Mouse (Mus musculus) heart, postnatal 10 days (tissue): ENCODE measurements around the gene Dck. TPM values are rescaled to one million over a fixed set of nuclear protein-coding genes. Genes with fewer than 3 reads are reported as not detected.
"Not testable (repeated sequence)": the region's sequence is repeated elsewhere in the genome, so short reads cannot be mapped to it uniquely, and the experiment has no call there.

Experiments used
- DNase-seq, 2 experiments: peaks; one replicate each; pipeline ENCODE4 v3.0.0; 2021
- intact Hi-C: fragments of 180-260 bp; cut with DNase I; formaldehyde crosslinking; loops from one replicate; pipeline ENCODE4 v1.15.1; 2025
- total RNA-seq, 2 experiments: library from RNA; stranded (reverse); gene quantifications; 2 replicates each; pipeline ENCODE4 v1.2.3; 2021

Gene Dck
- total RNA-seq: 1 to 10 TPM; 7.6 to 7.8 TPM

- intact Hi-C loops: loop anchor here (2.0 to 10.0 kb wide), 3 partner anchors 44 to 200 kb away; partner anchors contain the start of genes Mob1b and Rufy3
- peak; percentile 99 for DNase-seq
Observed at GRCm38 (mm10) chr5:88764987-88765481, at the start of gene Dck. Dck (plus strand) TSS chr5:88764996.

DNA sequence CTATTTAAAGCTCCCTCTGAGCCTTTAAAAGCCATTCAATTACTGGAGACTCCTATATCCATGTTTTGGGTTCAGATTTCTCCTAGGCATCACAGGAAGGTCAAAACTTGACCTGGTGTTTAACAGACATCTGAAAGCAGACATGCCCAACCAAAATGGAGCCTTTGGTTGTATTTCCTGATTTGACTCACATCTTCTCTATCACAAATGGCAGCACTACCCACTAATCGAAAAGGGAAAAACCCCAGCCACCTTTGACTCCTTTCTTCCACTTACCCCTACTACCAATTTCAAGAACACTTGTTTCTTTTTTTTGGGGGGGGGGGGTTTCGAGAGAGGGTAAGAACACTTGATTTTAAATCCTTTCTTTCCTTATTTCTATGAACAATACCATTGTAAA lies 47.8 kb upstream of the Dck start:
- no peak for DNase-seq
- intact Hi-C loops: loop anchor here (10.0 kb wide), 1 partner anchor 168 kb away; the partner anchor contains the start of gene Slc4a4

- peak; percentile 99 for DNase-seq
- intact Hi-C loops: loop anchor here (1.0 to 5.0 kb wide), 3 partner anchors 44 to 168 kb away; partner anchors contain the start of genes Dck and Utp3
Observed at GRCm38 (mm10) chr5:88720116-88721002, 44.4 kb upstream of the Dck start, which contains the start of gene Mob1b. Mob1b (plus strand) TSS chr5:88720855.

DNA sequence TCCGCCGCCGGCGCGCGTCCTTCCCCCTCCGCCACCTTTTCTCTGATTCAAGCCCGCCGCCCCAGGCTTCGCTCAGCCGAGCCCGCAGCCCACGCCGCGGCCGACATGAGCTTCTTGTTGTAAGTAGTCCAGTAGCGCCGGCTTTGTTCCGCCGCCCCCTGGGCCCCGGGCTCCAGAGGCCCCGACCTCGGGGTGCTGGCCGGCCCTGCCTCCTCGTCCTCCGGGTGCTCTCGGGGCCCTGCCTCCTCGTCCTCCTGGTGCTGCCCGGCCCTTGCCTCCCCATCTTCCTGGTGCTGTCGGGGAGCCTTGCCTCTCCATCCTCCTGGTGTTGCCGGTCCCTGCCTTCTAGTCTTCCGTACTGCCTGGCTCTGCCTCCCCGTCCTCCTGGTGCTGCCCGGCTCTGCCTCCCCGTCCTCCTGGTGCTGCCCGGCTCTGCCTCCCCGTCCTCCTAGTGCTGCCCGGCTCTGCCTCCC lies 43.8 kb upstream of the Dck start:
- no peak for DNase-seq
- intact Hi-C loops: loop anchor here (2.0 to 5.0 kb wide), 2 partner anchors 44 to 169 kb away; partner anchors contain the start of genes Dck and Utp3

GRCm38 (mm10) chr5:88721565-88722212 lies 43.1 kb upstream of the Dck start:
- intact Hi-C loops: loop anchor here (2.0 to 5.0 kb wide), 2 partner anchors 43 to 169 kb away; partner anchors contain the start of genes Dck and Utp3
- DNase-seq: peak; percentile 29 to 42

DNA sequence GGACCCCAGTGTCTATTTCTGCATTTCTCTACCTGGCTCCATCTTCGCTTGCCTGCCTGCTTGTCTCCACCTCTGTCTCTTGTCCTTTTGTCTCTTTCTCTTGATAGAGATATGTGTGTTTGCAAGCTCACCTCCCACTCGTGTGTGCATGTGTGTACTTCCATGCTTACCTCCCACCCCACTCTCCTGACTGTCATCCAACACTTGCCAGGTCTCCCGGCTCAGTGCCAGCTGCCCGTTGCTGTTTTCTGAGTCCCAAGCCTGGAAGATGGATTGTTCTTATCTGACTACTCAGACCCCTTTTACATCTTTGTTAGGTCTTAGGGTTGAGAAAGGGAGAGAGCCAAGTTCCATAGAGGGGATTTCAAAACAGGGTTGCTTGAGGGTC lies 42.6 kb upstream of the Dck start:
- DNase-seq: peak; percentile 35 to 37
- intact Hi-C loops: loop anchor here (5.0 kb wide), 1 partner anchor 170 kb away; the partner anchor contains the start of gene Utp3

- intact Hi-C loops: loop anchor here (5.0 kb wide), 1 partner anchor 172 kb away; the partner anchor contains the start of gene Utp3
- DNase-seq: peak in 1 of 2 experiments; percentile 17
Observed at GRCm38 (mm10) chr5:88724030-88724429, 40.8 kb upstream of the Dck start.

DNA sequence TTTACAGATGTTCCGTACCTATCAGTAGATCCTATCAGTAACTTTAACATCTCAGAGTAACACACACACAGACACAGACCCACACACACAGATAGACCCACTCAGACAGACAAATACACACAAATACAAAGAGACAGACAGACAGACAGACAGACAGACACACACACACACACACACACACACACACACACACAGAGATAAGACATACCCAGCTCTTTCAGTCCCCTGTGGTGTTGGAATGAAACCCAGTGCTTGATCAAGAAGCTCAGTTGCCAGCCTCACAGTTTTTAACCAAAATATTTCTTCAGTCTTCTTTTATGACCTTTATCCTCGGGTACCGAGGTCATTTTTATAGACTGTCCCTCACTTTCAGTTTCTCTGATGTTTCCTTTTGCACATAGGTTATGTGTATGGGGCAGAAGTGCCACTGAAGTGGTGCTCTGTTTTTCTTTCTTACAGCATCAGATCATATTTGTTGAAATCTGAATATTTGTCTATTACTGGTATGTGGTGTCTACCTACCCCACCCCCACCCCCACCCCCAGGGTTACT lies 37.1 kb upstream of the Dck start:
- intact Hi-C loops: no loop called here
- DNase-seq: no peak

DNA sequence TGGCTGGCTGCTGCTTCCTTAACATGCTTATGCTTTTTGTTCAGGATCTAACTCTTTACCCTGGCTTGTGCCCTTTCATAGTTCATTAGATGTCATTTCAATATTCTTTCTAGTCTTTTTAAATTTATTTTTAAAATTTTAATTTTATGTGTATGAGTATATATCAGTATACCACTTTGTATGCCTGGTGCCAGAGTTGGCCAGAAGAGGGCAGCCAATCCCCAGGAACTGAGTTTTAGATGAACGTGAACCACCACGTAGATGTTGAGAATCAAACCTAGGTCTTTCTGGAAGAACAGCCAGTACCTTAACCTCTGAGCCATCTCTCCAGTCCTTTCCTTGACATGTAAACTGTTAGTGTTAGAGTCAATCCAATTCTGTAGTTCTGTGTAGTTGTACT lies 30.0 kb upstream of the Dck start:
- intact Hi-C loops: no loop called here
- peak in 1 of 2 experiments; percentile 31 for DNase-seq

- DNase-seq, intact Hi-C loops: not testable (repeated sequence)
Observed at GRCm38 (mm10) chr5:88741065-88741464, 23.7 kb upstream of the Dck start.

DNA sequence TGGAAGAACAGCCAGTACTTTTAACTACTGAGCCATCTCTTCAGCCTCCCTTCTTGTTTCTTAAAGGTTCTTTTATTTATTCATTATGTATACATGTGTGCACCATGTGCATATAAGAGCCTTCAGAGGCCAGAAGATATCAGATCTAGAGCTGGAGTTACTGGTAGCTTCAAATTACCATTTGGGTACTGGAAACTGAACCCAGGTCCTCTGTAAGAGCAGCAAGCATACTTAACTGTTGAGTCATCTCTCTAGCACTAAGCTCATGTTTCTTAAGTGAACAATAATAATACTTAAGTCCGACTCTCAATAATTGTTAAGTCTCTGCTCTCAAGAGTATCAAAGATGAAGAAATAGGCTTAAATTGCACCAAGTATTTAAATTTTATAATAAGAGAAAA lies 17.0 kb upstream of the Dck start:
- intact Hi-C loops: no loop called here
- no peak for DNase-seq

- intact Hi-C loops: no loop called here
- no peak for DNase-seq
Observed at GRCm38 (mm10) chr5:88753199-88753598, 11.6 kb upstream of the Dck start.

DNA sequence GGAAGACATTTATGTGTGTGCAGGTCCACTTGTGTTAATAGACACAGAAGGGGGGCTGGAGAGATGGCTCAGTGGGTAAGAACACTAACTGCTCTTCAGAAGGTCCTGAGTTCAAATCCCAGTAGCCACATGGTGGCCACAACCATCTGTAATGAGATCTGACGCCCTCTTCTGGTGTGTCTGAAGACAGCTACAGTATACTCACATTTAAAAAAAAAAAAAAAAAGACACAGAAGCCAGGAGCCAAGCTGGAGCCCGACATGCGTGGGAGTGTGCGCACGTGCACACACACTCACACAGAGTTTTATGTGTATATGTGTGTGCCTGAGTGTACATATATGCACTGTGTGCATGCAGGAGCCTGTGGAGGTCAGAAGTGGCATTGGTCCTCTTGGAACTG lies 2.2 kb upstream of the Dck start:
- intact Hi-C loops: loop anchor here (10.0 kb wide), 1 partner anchor 198 kb away; the partner anchor contains the start of gene Rufy3
- no peak for DNase-seq

GRCm38 (mm10) chr5:88764430-88764986 lies 288 bp upstream of the Dck start:
- intact Hi-C loops: loop anchor here (2.0 to 10.0 kb wide), 2 partner anchors 44 to 200 kb away; partner anchors contain the start of genes Mob1b and Rufy3
- DNase-seq: no peak

GRCm38 (mm10) chr5:88765587-88765986 lies 791 bp downstream of the Dck start:
- intact Hi-C loops: loop anchor here (2.0 to 10.0 kb wide), 3 partner anchors 45 to 201 kb away; partner anchors contain the start of genes Mob1b and Rufy3
- no peak for DNase-seq

GRCm38 (mm10) chr5:88766121-88766520 lies 1.3 kb downstream of the Dck start:
- intact Hi-C loops: loop anchor here (5.0 to 10.0 kb wide), 2 partner anchors 79 to 201 kb away; partner anchors contain the start of gene Rufy3
- DNase-seq: no peak

- intact Hi-C loops: loop anchor here (5.0 to 10.0 kb wide), 2 partner anchors 80 to 202 kb away; partner anchors contain the start of gene Rufy3
- no peak for DNase-seq
Observed at GRCm38 (mm10) chr5:88766863-88767262, 2.1 kb downstream of the Dck start.

- intact Hi-C loops: loop anchor here (5.0 to 10.0 kb wide), 2 partner anchors 81 to 203 kb away; partner anchors contain the start of gene Rufy3
- DNase-seq: no peak
Observed at GRCm38 (mm10) chr5:88768201-88768600, 3.4 kb downstream of the Dck start.

DNA sequence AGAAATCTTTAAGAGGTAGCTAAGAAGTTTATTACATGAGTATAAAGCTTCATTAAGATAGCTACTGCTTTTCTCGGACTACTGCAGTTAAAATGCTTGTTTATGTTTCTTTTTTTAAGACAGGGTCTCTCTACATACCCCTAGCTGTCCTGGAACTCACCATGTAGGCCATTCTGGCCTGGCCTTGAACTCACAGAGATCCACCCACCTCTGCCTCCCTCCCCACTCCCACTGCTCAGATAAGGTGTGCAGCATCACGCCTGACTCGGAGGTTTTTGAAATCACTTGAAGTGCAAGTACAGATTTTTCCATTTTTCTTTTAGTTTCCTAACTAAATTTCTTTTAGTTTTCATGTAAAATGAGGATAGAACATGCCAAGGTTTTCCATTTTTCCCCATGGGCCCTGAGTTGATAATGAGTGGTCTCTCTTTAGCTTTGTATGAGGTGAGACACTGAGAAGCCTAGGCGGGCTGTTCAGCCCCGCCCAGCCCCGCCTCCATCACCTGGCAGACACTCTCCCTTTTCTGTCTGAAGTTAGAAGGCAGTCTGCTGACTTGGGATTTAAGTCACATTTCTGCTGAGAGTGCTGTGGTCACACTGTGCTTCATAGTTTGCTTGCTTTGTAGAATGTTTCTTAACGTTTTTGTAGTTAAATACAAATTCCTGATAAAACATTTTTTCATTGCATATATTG lies 17.4 kb downstream of the Dck start:
- no peak for DNase-seq
- intact Hi-C loops: no loop called here
